Mouse (Mus musculus) left cerebral cortex, adult 9 months (tissue): ENCODE results near the gene Mios.

Source experiments
- DNase-seq, 2 experiments: peaks; one replicate each; pipeline ENCODE4 v3.0.0; 2022; ENCODE audit warnings: low spot score in 2 of 2

The Mios gene

DNA sequence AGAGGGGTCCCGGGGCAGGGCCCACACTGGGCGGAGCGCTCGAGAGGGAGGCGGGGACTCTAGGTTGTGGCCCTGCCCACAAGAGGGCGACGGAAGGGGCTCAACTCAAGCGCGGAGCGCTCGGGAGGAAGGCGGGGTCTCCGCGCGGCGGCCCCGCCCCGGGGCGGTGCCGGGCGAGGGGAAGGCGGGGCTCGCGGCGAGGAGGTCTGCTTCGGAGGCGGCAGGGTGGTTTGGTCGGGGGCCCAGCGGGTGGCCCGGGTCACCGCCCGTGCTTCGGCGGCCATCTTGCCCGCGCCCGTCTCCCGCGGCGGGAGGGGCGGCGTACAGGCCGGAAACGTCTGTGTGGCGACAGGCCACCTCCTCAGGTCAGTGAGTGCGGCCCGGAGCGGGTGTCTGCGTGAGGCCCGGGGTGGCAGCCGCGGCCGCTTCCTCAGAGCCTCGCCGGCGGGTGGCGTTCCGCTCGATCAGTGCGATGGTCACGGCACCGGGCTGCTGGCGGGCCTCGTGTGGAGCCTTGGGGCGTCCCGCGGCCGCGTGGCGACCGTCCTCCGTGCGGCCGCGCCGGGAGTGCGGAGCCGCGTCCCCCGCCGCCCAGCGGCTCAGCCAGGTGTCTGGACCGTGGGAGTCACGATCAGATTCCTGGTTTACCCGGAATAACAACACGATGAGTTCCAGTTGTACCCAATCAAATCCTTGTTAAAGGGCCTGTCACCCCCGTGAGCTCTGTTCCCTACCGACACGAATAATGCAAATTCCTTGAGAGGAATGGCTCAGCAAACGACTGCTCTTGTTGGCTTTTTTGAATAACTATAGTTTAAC, at the start of gene Mios:
Mios (plus strand) TSS at position 176 of the 819 bp plus-strand sequence.
- DNase-seq: peak; percentile 40 to 76

DNA sequence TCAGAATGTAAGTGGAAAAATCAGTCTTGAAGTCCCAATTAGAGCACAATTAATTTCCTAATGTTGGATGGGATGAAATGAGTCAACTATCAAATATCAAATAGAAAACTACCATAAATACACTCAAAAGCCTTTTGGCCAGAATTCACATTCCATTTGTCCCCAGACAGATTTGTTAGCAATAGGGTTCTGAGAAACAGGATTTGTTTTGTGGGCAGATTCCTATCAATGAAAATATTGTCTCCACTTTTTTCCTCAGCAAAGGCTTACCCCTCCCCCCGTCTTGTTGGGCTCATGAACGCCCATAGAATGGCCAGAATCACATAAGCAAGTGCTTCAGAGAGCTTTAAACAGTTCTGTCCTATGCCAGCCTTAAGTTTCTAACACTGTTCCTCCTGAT, 49.0 kb upstream of the Mios start:
- DNase-seq: no peak

DNA sequence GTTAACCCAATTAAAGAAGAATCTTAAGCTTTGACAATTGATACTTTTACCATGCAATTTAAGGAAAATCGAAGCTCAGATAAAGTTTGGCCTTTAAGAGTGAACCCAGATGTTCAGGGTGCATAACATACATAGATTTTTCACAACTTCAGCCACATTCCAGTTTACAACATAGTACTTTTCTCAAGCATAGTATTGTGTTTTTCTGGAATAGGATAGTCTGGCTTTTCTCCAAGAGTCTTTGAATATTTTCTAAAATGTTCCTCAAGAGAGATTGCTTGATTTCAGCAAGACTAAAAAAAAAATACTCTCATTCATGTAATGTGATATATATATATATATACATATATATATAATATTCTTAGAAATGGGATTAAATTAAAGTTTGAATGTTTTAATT, 44.3 kb upstream of the Mios start:
- DNase-seq: no peak

GRCm38 (mm10) chr6:8172101-8172500, 36.9 kb upstream of the Mios start:
- no peak for DNase-seq

DNA sequence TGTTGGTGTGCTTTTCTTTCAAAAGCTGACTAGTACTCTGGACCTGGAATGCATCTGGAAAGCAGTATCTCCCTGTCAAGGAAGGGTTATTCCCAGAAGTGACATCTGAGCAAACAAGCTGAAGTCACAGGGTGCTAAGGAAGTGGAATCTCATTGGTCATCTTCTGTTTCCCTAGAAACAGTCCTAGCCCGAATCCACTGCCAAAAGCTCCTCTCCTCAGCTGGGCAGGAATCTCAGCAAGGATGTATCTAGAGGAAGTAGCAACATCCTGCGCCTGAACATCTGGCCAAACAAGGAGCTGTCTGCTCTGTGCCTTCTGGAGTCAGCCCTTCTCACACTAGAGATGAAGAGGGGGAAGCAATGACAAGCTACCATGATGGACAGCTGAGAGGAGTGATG, 35.0 kb upstream of the Mios start:
- no peak for DNase-seq

DNA sequence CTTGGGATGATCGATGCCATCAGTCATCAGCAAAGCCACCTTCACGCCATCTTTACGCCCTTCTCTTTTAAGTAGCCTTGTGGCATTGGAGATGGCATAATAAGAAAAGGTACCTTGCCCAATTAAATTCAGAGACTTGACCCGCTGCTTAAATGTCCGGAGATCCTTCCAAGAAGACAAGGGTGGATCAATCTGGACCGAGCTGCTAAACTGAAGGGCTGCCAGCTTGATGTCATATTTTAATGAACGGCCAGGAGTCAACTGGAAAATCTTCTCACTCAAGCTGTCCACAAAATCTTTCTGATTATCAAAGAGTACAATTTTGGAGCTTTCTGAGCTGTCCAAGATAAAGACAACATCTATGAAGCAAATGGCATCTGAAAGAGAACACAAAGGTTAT, 33.7 kb upstream of the Mios start:
- DNase-seq: no peak

GRCm38 (mm10) chr6:8176116-8176515, 32.9 kb upstream of the Mios start:
- DNase-seq: peak in 1 of 2 experiments; percentile 15

DNA sequence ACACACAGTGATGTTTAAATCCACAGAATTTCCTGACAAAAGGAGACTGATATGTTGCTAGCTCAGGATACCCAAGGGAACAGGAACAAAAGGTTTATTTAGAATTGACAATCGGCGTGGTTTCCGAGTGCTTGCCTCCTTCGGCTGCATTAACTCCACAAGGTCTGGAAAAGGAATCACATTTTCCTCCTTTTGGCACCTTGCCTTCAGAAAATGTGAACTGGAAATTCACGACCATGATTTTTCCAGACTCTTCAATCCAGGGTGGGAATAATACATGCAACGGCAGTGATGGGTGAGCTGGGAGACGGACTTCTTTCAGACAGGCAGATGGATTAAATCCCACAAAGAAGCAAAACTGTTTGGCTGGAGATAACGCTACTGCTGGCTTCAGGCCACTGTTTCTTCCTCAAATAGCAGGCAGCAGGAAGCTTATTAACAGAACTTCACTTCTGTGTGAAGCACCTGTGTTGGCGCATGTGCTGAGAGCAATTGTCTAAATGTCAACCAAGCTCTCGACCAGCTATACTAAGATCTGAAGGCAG, 30.6 kb upstream of the Mios start:
- peak in 1 of 2 experiments; percentile 24 for DNase-seq

DNA sequence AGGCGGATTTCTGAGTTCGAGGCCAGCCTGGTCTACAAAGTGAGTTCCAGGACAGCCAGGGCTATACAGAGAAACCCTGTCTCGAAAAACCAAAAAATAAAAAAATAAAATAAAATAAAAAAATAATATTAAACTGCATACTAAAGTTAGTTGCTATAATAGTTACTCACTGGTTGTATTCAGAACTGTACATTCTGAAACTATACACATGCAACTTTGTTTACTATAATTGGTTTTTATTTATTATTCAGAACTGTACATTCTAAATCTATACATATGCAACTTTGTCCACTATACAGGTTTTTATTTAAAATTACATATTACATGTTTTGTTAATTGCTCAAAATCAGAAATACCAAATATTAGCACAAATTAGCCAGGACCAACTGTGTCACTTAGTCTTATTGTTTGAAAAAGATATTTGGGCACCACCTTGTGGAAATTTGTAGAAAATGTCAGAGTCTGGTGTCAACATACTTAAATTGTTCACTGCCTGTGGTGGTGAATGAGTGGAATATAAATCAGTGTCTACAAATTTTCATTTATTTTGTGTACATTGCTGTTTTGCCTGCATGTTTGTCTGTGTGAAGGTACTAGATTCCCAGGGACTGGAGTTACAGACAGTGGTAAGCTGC, 20.3 kb upstream of the Mios start:
- no peak for DNase-seq

- DNase-seq: no peak
Measured at GRCm38 (mm10) chr6:8189917-8190316, 19.1 kb upstream of the Mios start.

DNA sequence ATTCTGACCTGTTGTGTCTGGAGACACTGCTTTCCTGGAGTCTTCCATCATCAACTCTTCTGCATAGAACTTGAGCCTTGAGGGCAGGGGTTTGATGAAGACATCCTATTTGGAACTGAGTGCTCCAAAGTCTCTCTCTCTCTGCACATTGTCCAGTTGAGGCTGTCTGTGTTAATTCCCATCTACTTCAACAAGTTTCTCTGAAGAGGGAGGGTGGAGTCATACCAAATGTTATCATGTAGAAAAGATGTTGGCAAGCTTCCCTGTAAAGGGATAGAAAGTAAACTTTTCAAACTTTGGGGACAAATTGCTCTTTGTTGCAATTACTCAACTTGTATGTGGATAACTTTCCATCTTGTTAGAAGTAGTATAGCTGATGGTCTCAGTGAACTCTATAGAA, 16.5 kb upstream of the Mios start, which contains the start of gene Col28a1:
Col28a1 (minus strand) TSS at position 101 of the 400 bp plus-strand sequence.
- DNase-seq: no peak

- DNase-seq: no peak
Measured at GRCm38 (mm10) chr6:8209866-8210186, 804 bp downstream of the Mios start.

GRCm38 (mm10) chr6:8210661-8211060, 1.6 kb downstream of the Mios start:
- DNase-seq: no peak

GRCm38 (mm10) chr6:8227035-8227434, 18.0 kb downstream of the Mios start:
- DNase-seq: no peak

- DNase-seq: no peak
Measured at GRCm38 (mm10) chr6:8228596-8228995, 19.6 kb downstream of the Mios start.

DNA sequence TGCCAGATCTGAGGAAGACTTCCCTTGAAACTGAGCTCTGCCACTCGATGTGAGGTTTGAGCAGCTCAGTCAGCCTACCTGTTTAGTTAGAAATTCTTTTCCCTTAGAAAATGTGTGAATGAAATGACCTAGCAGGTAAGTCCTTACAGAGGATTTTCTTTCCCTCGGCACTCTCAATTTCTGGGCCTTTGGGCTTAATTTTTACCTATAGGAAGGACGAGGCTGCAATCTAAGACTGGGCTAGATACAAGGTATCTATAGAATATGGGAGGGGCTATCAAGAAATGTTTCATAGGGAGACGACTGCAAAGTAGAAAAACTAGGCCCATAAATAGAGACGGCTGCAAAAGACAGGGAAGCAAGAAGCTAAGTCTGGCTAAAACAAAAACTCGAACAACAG, 49.3 kb downstream of the Mios start:
- no peak for DNase-seq

- DNase-seq: peak; percentile 96 to 99
Measured at GRCm38 (mm10) chr6:8259004-8259666, 50.1 kb downstream of the Mios start, which contains the start of the genes Rpa3, Umad1 and Gm45062. Gene Rpa3, minus strand, starts transcription at chr6:8259173. Gene Umad1, plus strand, starts transcription at chr6:8259288. Gene Gm45062, plus strand, starts transcription at chr6:8259450.

- peak; percentile 26 to 57 for DNase-seq
Measured at GRCm38 (mm10) chr6:8259667-8260044, 50.6 kb downstream of the Mios start.

DNA sequence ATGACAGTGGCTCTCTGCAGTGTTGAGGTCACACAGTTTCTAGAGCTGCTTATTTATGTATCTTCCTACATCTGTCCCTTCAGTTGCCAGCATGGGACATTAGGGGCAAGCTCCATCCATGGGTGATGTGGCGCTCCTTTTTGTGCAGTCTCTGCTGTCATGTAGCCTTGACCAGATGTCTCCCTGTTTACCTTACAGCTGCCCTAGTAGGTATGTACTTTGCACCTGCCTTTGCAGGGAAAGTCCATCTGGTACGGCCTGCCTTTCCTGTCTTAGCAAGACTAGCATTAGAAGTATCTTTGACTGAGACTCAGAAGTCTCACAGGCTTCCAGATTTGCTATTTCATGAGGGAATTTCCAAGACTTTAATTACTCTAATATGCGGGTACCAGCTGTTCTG, 62.0 kb downstream of the Mios start:
- no peak for DNase-seq

DNA sequence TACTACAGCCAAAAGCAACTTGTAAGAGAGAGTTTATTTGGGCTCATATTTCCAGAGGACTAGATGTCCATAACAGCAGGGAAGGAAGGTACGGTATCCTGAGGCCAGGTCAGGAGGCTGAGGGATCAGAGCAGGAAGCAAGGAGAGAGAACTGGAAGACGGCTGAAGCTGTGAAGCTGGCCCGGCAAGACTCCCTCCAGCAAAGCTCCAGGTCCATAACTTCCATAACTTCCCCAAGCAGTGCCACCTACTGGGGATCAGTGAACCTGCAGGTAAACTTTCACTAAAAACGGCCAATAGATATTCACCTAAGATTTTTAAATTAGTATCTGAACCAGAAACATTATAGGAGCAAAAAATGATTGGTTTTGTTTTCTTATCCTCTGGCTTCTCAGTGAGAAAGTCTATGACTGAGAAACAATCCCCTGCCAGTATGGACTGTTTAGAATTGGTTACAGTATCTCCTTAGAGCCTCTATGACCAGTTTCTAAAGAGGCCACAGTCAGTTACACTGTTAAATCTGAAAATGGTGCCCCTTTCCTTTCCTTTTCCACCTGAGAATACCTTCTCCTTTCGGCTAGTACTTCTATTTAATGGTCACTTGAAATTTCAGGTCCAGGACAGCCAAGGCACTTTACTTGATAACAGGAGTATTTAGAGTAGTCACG, 65.5 kb downstream of the Mios start:
- no peak for DNase-seq

- peak; percentile 35 to 87 for DNase-seq
Measured at GRCm38 (mm10) chr6:8275098-8275497, 66.1 kb downstream of the Mios start.

DNA sequence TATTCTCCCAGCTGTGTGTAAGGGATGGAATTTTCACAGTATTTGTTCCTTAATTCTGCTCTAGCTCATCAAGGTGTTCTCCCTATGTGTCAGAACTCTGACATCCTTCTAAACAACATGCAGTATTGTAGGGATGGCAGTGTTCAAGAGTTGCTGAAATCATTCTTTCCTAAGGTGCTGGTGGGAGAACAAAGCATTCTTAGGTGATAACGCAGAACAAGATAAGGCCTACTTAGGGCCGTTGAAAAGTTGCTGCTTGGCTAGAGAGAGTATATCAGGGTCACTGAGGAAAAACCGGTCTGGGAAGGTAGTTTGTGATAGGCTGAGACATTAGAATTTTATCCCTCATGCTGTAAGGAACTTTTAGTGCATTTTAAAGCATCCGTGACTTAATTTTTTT, 67.4 kb downstream of the Mios start:
- no peak for DNase-seq
